Mouse (Mus musculus): ENCODE measurements around the gene Olfr668. TPM values are rescaled to one million over a fixed set of nuclear protein-coding genes. Genes with fewer than 3 reads are reported as not detected.
"Not testable (repeated sequence)": the region's sequence is repeated elsewhere in the genome, so short reads cannot be mapped to it uniquely, and the experiment has no call there.

The Olfr668 gene
- not detected in 2 replicates for polyA plus RNA-seq (2014; fragmentation: Nextera tagmentation; extraction: Ambion mirVana)

DNA sequence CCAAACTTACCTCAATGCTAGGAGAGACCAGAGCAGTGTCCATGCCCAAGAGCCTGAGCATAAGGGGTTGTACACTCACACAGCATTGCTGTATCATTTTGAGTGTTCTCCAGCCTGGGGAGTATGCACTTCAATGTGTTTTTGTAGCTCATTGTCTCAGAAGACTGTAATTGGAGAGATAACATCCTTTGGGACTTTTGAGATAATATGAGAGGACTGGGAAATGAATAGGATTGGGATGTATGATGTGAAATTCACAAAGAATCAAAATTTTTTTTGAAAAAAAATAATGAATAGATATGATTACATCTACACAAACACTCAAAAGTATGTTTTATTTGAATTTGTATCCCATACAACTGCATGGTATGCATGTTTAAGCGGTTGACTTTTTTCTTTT, at the start of gene Olfr668:
Olfr668 (minus strand) TSS at position 101 of the 400 bp plus-strand sequence.
- Histone ChIP-seq H3K4me2 (ENCODE audit: low read length) (no peak within 1 kb of the TSS), H3K36me3 (ENCODE audit: control insufficient read depth, insufficient read depth, low read length) (no peaks in the 10 kb centered on the region), H3K9ac (replicated peaks; ENCODE audit: low read length) (no peak within 1 kb of the TSS), H3K27ac (replicated peaks; ENCODE audit: low read depth, low read length) (no peak within 1 kb of the TSS), H3K4me1 (ENCODE audit: control insufficient read depth, insufficient read depth, low read length) (no peaks in the 10 kb centered on the region), H3K4me3 (replicated peaks; ENCODE audit: low read depth, low read length) (no peak within 1 kb of the TSS), H3K9me3 (ENCODE audit: control insufficient read depth, low read length) (no peaks in the 10 kb centered on the region), H3K27me3 (ENCODE audit: control insufficient read depth, insufficient read depth, low read length) (no peaks in the 10 kb centered on the region)
- DNase-seq (no peak), ATAC-seq (ENCODE audit: low FRiP score, low TSS enrichment) (no peak)
- WGBS, result 78% methylated on average over 1 of the region's 1 CpGs

DNA sequence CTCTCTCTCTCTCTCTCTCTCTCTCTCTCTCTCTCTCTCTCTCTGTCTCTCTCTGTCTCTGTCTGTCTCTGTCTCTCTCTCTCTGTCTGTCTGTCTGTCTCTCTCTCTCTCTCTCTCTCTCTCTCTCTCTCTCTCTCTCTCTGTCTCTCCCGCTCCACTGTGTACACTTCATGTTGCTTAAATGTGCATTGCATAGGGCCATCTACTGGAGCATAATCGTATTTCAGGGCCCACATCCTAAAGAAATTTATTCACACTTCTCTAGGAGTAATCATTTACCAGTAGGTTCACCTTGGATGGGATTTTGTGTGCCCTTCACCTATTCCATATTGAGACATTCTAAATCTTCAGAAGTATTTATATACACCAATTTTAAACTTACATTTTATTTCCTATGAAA, 44.6 kb upstream of the Olfr668 start:
- H3K27me3 ChIP-seq (ENCODE audit: control insufficient read depth, insufficient read depth, low read length); H3K27ac ChIP-seq (replicated peaks; ENCODE audit: low read depth, low read length); H3K4me1 ChIP-seq (ENCODE audit: control insufficient read depth, insufficient read depth, low read length); DNase-seq; H3K36me3 ChIP-seq (ENCODE audit: control insufficient read depth, insufficient read depth, low read length); H3K4me3 ChIP-seq (replicated peaks; ENCODE audit: low read depth, low read length); H3K9me3 ChIP-seq (ENCODE audit: control insufficient read depth, low read length); H3K9ac ChIP-seq (replicated peaks; ENCODE audit: low read length); ATAC-seq (ENCODE audit: low FRiP score, low TSS enrichment); H3K4me2 ChIP-seq (ENCODE audit: low read length): not testable (repeated sequence)
- WGBS, result 71% methylated on average over 2 of the region's 2 CpGs

DNA sequence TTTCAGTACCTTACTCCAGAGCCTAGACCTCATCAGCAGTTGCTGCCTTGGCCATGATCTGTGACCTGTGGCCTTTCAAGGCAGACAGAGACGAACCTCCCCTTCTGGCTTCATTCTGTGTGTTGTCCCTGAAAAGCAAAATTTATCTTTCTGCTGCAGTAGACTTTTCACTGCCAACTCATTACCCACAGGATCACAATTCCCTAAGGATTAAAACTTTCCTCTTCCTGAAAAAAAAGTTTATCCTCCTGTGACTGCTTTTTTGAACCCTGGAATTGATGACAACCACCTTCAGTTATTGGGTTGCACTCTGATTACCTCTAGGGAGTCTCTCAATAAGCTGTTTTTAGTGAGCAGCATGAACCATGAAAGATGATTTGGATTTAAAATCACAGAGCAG, 34.7 kb upstream of the Olfr668 start, which contains the start of gene Olfr670:
Olfr670 (minus strand) TSS at position 101 of the 400 bp plus-strand sequence.
- Histone ChIP-seq H3K27me3 (ENCODE audit: control insufficient read depth, insufficient read depth, low read length) (no peaks in the 10 kb centered on the region), H3K9me3 (ENCODE audit: control insufficient read depth, low read length) (no peaks in the 10 kb centered on the region), H3K27ac (replicated peaks; ENCODE audit: low read depth, low read length) (no peak within 1 kb of the TSS), H3K9ac (replicated peaks; ENCODE audit: low read length) (no peak within 1 kb of the TSS), H3K4me1 (ENCODE audit: control insufficient read depth, insufficient read depth, low read length) (no peaks in the 10 kb centered on the region), H3K36me3 (ENCODE audit: control insufficient read depth, insufficient read depth, low read length) (no peaks in the 10 kb centered on the region), H3K4me3 (replicated peaks; ENCODE audit: low read depth, low read length) (no peak within 1 kb of the TSS), H3K4me2 (ENCODE audit: low read length) (no peak within 1 kb of the TSS)
- 48% methylated on average over 1 of the region's 1 CpGs for WGBS
- ATAC-seq (ENCODE audit: low FRiP score, low TSS enrichment) (no peak), DNase-seq (no peak)

DNA sequence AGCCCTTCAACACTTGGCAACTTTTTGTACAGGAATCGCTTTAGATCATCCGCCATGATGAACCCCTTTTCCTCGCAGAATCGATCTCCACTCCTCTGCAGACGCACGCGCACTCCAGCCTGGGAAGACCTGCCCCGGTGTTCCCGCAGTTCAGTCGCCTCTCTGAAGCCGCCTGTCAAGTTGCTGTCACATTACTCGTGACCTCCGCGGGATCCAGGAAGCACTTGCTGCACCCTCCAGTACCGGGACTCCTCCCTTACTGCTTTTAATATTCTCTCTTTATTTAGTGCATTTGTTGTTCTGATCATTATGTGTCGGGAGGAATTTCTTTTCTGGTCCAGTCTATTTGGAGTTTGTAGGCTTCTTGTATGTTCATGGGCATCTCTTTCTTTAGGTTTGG, 22.4 kb upstream of the Olfr668 start:
- not testable (repeated sequence) for H3K9me3 ChIP-seq (ENCODE audit: control insufficient read depth, low read length); H3K27me3 ChIP-seq (ENCODE audit: control insufficient read depth, insufficient read depth, low read length); H3K4me3 ChIP-seq (replicated peaks; ENCODE audit: low read depth, low read length); H3K36me3 ChIP-seq (ENCODE audit: control insufficient read depth, insufficient read depth, low read length); H3K9ac ChIP-seq (replicated peaks; ENCODE audit: low read length); H3K27ac ChIP-seq (replicated peaks; ENCODE audit: low read depth, low read length); ATAC-seq (ENCODE audit: low FRiP score, low TSS enrichment); H3K4me2 ChIP-seq (ENCODE audit: low read length); DNase-seq; H3K4me1 ChIP-seq (ENCODE audit: control insufficient read depth, insufficient read depth, low read length)
- WGBS, result 96% methylated on average over 16 of the region's 16 CpGs

DNA sequence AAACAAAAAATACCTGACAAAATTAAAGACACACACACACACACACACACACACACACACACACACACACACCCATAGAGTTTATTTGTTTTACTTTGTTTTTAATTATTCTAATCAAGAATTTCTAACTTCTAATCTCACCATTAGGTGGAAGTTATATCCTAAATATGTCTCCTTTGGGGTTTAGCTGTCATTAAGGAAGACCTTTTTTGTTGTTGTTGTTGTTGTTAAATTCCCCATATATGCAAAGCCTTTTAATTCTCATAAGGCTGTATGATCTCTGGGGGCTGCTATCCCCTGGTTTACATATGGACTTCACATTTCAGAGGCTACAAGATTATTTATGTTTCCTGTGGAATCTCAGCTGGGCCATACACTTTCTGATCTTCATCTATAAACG, 6.1 kb upstream of the Olfr668 start, which contains the start of gene Olfr669:
Olfr669 (plus strand) TSS at position 301 of the 400 bp plus-strand sequence.
- 86% methylated on average over 1 of the region's 1 CpGs for WGBS
- Histone ChIP-seq H3K4me3 (replicated peaks; ENCODE audit: low read depth, low read length) (no peak within 1 kb of the TSS), H3K9me3 (ENCODE audit: control insufficient read depth, low read length) (no peaks in the 10 kb centered on the region), H3K36me3 (ENCODE audit: control insufficient read depth, insufficient read depth, low read length) (no peaks in the 10 kb centered on the region), H3K27ac (replicated peaks; ENCODE audit: low read depth, low read length) (no peak within 1 kb of the TSS), H3K4me1 (ENCODE audit: control insufficient read depth, insufficient read depth, low read length) (no peaks in the 10 kb centered on the region), H3K4me2 (ENCODE audit: low read length) (no peak within 1 kb of the TSS), H3K9ac (replicated peaks; ENCODE audit: low read length) (no peak within 1 kb of the TSS), H3K27me3 (ENCODE audit: control insufficient read depth, insufficient read depth, low read length) (no peaks in the 10 kb centered on the region)
- ATAC-seq (ENCODE audit: low FRiP score, low TSS enrichment), result no peak
- no peak for DNase-seq

DNA sequence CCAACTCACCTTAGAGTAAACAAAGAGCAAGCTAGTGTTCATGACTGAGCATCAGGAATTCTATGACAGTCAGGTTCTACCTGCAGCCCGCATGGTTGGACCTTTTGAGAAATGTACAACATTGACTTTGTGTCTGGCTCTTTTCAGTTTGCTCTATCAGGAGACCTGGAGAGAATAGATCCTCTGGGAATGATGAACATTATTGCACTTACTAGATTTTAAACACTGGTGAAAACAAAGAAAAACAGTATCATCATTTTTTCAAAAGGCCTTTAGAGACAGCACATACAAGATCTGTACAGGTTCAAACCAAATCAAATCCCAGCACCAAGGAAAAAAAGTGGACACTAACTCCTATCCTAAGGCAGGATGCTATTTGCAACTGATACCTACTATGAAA, 6.5 kb downstream of the Olfr668 start, which contains the start of gene Olfr667:
Olfr667 (minus strand) TSS at position 101 of the 400 bp plus-strand sequence.
- Histone ChIP-seq H3K4me1 (ENCODE audit: control insufficient read depth, insufficient read depth, low read length) (no peaks in the 10 kb centered on the region), H3K4me2 (ENCODE audit: low read length) (no peak within 1 kb of the TSS), H3K9me3 (ENCODE audit: control insufficient read depth, low read length) (no peaks in the 10 kb centered on the region), H3K9ac (replicated peaks; ENCODE audit: low read length) (no peak within 1 kb of the TSS), H3K36me3 (ENCODE audit: control insufficient read depth, insufficient read depth, low read length) (no peaks in the 10 kb centered on the region), H3K27me3 (ENCODE audit: control insufficient read depth, insufficient read depth, low read length) (no peaks in the 10 kb centered on the region), H3K4me3 (replicated peaks; ENCODE audit: low read depth, low read length) (no peak within 1 kb of the TSS), H3K27ac (replicated peaks; ENCODE audit: low read depth, low read length) (no peak within 1 kb of the TSS)
- DNase-seq (no peak), ATAC-seq (ENCODE audit: low FRiP score, low TSS enrichment) (no peak)
- WGBS, result 89% methylated on average over 1 of the region's 1 CpGs

- ATAC-seq (ENCODE audit: low FRiP score, low TSS enrichment) (no peak), DNase-seq (no peak)
- Histone ChIP-seq H3K4me3 (replicated peaks; ENCODE audit: low read depth, low read length) (no peak within 1 kb of the TSS), H3K9ac (replicated peaks; ENCODE audit: low read length) (no peak within 1 kb of the TSS), H3K27ac (replicated peaks; ENCODE audit: low read depth, low read length) (no peak within 1 kb of the TSS), H3K9me3 (ENCODE audit: control insufficient read depth, low read length) (no peaks in the 10 kb centered on the region), H3K27me3 (ENCODE audit: control insufficient read depth, insufficient read depth, low read length) (no peaks in the 10 kb centered on the region), H3K36me3 (ENCODE audit: control insufficient read depth, insufficient read depth, low read length) (no peaks in the 10 kb centered on the region), H3K4me1 (ENCODE audit: control insufficient read depth, insufficient read depth, low read length) (no peaks in the 10 kb centered on the region), H3K4me2 (ENCODE audit: low read length) (no peak within 1 kb of the TSS)
- WGBS, result 88% methylated on average over 2 of the region's 2 CpGs
These were observed 32.0 kb downstream of the Olfr668 start, which contains the start of gene Olfr666 for GRCm38 (mm10) chr7:104895852-104896251. Gene Olfr666, minus strand, starts transcription at chr7:104895952.

- DNase-seq (no peak), ATAC-seq (ENCODE audit: low FRiP score, low TSS enrichment) (no peak)
- Histone ChIP-seq H3K4me3 (replicated peaks; ENCODE audit: low read depth, low read length) (no peak within 1 kb of the TSS), H3K27me3 (ENCODE audit: control insufficient read depth, insufficient read depth, low read length) (no peaks in the 10 kb centered on the region), H3K4me2 (ENCODE audit: low read length) (no peak within 1 kb of the TSS), H3K9me3 (ENCODE audit: control insufficient read depth, low read length) (no peaks in the 10 kb centered on the region), H3K4me1 (ENCODE audit: control insufficient read depth, insufficient read depth, low read length) (no peaks in the 10 kb centered on the region), H3K36me3 (ENCODE audit: control insufficient read depth, insufficient read depth, low read length) (no peaks in the 10 kb centered on the region), H3K9ac (replicated peaks; ENCODE audit: low read length) (no peak within 1 kb of the TSS), H3K27ac (replicated peaks; ENCODE audit: low read depth, low read length) (no peak within 1 kb of the TSS)
- 51% methylated on average over 1 of the region's 1 CpGs for WGBS
These were observed 50.1 kb downstream of the Olfr668 start, which contains the start of gene Olfr665 for GRCm38 (mm10) chr7:104877731-104878130. Gene Olfr665, plus strand, starts transcription at chr7:104878031.
